Mouse (Mus musculus): ENCODE data around the gene Gsc2.

Gsc2 gene

DNA sequence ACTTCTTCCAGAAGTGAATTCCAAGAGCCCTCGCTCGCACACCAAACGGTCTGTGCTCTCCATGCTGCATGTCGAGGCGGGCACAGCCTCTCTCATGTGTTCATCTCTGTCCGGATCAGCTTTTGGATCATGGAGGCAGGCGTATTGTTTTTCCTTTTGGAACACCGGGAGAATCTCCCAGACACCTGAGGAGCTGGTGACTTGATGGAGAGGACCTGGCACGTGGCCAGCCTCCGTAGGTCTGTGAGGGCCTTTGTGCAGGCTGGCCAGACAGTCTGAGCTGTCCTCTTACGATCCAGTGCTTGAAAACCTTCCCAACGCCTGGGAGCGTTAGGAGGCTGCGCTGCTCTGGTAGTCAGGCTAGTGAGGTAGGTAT lies 7.3 kb upstream of the Gsc2 start:
- DNase-seq (ENCODE audit: low spot score), result no peak

DNA sequence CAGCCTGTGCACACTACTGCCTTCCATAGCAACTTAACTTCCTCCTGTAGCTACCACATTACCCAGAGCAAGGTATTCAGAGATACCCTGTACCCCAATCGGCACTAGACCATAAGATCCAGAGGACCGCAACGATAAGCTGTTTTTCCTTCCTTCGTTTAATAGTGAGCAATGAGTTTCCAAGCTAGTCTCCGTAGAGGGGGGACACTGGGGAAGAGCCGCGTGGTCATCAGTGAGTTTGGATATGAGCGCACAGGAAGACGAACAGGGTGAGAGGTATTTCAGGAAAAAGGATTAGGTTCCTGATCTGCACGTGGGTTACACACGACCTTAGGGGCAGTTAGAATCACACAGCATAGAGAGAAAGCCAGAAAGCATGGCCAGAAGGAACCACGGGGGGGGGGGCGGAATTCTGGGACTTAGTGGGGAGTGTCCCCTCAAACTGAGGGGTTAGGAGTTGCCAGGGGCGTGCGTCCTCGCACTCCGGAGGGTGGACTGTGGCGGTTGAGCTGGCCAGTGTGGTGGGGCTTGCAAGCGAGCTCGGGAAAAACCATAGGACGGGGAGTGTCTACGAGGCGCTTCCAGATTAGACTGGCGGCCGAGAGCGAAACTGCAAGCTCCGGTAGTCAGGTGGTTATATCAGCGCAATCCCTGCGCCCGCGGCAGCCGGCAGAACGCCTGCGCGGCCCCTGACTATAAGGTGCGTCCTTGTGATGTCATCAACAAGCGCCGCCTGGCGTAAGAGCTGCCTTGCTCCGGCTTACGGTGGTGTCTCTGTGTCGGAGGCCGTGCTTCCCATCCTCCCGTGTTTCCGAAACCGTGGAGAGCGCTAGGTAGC lies 6.7 kb upstream of the Gsc2 start:
- DNase-seq (ENCODE audit: low spot score), result peak; percentile 88

DNA sequence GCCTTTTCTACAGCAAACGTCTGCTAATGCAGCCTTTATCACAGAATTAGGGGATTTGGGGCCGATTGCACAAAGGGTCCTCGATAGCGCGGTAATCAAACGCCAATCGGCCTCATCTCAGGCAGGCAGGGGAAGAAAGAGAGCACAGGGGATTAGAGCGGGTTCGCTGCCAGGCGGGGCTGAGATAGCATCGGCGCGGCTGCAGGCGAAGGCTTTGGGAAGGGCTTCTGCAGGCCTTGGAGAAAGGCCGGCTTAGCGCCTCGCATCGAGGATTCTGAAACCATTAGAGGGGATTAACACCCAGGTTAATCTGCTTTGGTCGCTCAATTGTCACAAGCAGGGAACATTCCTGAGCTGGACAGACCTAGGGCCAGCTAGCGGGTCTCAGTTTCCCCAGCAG lies 5.7 kb upstream of the Gsc2 start:
- no peak for DNase-seq (ENCODE audit: low spot score)

- DNase-seq (ENCODE audit: low spot score), result peak; percentile 79
Observed at GRCm38 (mm10) chr16:17911052-17911595, 3.7 kb downstream of the Gsc2 start, which contains the start of gene Ess2. Ess2 (minus strand) TSS chr16:17911348.

- no peak for DNase-seq (ENCODE audit: low spot score)
Observed at GRCm38 (mm10) chr16:17898462-17898861, 16.4 kb downstream of the Gsc2 start, which contains the start of the genes Dgcr2 and Tssk2. Dgcr2 (minus strand) TSS chr16:17898562. Tssk2 (plus strand) TSS chr16:17898637.

DNA sequence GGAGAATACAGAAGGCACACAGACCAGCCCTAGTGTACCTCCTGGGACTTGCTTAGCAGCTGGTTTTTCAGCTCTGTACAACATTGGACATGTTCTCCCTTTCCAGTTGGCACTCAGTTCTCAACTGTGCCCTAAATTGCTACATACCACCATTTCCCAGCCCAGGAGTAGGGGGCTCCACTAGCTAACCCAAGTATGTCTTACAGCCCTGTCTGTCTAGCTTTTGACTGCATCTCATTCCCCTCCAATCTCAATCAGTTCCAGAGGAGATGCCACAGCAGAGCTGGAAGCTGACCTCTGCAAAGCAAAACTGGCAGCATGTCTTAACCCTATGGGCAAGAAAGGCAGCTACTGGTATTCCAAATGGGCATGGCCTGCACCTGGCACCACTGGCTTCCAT lies 18.8 kb downstream of the Gsc2 start:
- no peak for DNase-seq (ENCODE audit: low spot score)

GRCm38 (mm10) chr16:17893923-17894322 lies 20.9 kb downstream of the Gsc2 start, which contains the start of gene Tssk1:
Tssk1 (plus strand) TSS chr16:17894223.
- DNase-seq (ENCODE audit: low spot score), result no peak

- DNase-seq (ENCODE audit: low spot score), result no peak
Observed at GRCm38 (mm10) chr16:17892606-17893005, 22.3 kb downstream of the Gsc2 start.

DNA sequence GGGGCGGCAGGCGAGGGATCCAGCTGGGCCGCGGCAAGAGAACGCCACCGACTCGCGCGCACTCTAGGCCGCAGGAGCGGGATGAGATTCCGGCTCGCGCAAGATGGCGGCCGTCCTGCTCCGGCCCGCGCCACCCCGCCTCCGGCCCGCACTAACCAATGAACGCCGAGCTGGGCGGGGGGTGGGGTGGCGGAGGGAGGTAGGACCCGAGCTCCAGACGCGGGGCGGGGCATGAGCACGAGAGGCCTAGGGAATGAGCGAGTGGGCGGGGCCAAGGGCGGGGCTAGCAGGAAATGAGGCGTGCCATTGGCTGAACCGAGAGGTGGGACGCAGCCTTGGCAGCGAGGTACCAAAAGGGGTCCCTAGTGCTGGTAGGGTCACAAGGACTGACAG lies 23.3 kb downstream of the Gsc2 start, which contains the start of gene Gm20518:
Gm20518 (minus strand) TSS at position 105 of the 393 bp plus-strand sequence.
- DNase-seq (ENCODE audit: low spot score), result peak; percentile 96

DNA sequence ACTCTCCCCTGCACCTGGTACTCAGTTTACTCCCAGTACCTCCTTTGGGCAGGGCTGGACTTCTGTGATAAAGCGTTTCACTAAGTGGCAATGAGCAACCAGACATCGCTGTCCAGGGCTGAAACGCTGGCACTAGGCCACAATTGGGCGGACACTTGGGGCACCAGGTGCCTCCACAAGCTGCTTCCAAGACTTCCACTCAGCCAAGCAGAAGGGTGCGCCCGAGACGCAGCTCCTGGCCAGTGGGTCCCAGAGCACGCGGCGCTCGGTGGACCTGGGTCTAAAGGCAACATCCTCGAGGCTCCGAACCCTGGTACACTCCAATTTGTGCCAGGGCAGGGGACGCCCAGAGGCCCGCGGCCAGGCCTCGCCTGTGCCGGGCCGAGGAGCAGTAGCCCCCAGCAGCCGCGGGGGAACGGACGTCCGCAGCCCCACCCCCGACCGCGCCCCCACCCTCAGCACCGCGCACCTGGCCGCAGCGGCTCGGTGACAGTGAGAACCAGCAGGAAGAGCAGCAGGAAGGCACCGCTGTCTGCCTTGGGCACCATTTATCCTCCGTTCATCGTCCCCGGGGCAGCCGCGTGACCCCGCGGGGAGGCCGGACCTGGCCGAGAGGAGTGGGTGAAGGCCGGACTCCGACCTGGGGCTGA lies 23.8 kb downstream of the Gsc2 start:
- DNase-seq (ENCODE audit: low spot score), result peak; percentile 77

DNA sequence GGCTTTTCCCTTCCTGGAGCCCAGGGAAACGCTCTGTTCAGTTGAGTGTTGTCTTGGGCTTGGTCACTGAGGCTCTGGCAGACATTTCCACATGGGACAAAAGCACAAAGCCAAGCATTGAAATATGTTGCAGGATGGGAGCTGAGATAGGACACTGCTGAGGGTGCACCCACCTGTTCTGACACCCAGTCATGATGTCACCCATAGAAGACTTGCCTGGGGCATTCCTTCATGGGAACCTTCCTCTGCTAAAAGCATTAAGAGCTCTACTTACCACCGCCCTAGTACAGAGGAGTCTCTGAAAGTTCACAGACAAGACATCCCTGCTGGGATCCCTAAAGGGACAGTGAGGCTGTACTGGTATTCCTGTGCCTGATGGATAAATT lies 24.5 kb downstream of the Gsc2 start:
- no peak for DNase-seq (ENCODE audit: low spot score)

DNA sequence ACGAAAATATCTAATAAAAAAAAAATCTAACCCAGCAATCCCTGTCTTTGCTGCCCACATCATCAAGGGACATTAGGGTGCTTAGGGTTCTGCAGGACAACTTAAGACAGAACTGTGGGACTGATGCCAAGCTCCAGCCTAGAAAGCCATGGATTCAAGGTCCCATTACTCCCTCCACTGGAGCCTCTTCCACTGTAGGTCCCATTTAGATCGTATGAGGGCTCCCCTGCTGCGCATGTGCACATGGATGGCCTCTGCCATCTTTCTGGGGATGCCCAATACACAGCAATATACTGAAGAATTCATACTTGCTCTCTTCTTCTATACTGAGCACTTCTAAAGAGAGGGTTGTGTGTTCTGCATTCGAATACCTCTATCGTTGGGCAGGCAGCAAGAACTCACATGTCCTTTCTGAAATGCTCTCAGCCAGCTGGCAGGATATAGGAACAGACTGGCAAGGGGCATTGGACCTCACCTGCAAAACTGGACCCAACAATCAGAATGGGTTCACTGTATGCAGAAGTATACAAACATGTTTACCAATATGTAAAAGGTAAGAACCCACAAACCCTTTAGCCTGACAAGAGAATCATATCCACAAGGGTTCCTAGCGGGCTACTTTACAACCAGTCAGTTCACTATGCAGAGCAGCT lies 25.0 kb downstream of the Gsc2 start:
- DNase-seq (ENCODE audit: low spot score), result no peak

DNA sequence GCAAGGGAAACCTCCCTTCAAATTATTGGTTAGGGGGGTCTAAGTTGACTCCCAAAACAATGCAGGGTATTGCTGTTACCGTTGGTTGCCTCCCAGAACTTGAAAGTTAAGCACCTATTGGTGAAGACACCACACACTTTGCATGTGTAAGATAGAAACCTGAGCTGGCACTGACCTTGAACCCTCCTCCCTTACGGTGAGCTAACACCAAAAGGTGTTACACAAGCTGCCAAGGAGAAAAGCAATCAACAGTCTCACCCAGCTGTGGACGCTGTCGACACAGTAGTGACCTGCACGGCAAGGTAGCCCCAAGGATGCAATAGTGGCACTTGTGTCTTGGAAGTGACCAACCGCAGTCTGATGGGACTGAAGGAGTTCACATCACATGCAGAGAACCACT lies 30.7 kb downstream of the Gsc2 start:
- DNase-seq (ENCODE audit: low spot score), result no peak

- no peak for DNase-seq (ENCODE audit: low spot score)
Observed at GRCm38 (mm10) chr16:17882196-17882595, 32.7 kb downstream of the Gsc2 start.

DNA sequence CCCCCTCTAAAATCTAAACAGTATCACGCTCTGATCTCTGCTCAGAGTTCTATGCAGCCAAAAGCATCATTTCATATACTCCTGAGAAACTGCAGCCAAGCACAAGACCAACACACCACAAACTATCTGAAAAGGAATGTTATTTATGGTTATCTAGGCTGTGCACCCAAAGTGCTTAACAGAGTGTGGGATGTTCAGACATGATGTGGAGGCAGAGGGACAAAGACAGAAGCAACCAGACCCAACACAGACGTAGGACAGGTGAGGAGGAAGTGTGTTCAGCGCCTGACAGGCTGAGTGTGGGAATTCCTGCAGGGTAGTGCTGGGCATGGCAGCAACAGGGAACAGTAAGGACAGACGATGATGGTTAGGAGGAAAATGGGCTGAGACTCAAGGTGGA lies 35.3 kb downstream of the Gsc2 start:
- no peak for DNase-seq (ENCODE audit: low spot score)

DNA sequence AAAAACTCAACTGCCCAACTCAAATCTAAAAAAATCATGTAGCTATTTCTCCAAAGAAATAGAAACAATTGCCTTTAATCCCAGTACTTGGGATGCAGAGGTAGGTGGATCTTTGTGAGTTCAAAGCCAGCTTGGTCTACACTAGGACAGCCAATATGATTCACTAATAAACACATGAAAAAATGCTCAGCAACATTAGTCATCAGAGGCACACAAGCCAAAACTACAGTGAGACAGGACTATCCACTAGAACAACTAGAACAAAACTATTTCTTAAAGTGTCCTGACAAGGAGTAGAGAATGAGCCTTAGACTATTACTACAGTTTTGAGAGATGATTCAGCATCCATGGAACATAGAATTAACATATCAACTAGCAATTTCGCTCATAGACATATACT lies 38.8 kb downstream of the Gsc2 start:
- no peak for DNase-seq (ENCODE audit: low spot score)

- DNase-seq (ENCODE audit: low spot score), result no peak
Observed at GRCm38 (mm10) chr16:17875174-17875573, 39.7 kb downstream of the Gsc2 start.

GRCm38 (mm10) chr16:17872995-17873394 lies 41.9 kb downstream of the Gsc2 start:
- DNase-seq (ENCODE audit: low spot score), result no peak

DNA sequence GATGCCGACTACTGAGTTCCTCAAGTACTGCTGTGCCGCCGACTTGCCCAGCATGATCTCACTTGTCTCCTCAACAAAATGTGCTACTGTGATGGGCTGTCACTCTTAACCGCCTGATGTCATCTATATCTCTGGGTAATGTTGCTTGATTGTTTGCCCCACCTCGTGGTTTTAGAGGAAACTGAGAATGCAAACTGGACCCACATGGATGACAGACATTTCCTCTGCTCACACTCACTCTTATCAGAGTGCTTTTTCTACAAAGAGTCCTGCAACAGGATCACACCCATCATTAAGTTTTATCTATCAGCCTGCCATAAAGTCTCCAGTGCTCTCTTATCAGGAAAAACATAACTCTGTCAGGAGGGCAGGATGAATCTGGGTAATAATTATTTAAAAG lies 43.6 kb downstream of the Gsc2 start:
- no peak for DNase-seq (ENCODE audit: low spot score)

DNA sequence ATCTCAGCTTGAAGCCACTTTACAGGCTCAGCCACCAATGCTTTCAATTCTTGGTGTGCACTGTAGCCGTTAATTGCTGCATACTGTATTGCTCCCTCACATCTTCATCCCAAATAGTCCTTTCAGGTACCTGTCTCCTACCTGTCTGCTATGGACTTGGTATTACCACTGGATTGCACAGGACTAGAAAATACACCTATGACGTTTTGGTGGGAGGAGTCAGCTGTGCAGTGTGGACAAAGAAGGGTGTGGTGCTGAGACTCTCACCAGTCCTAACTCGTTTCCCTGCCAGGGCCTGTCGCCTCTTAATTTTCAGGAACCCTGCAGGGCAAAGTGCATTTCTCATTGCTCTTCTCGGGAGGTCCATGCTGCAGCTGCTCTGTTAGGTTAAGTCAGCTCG lies 49.1 kb downstream of the Gsc2 start:
- no peak for DNase-seq (ENCODE audit: low spot score)

DNA sequence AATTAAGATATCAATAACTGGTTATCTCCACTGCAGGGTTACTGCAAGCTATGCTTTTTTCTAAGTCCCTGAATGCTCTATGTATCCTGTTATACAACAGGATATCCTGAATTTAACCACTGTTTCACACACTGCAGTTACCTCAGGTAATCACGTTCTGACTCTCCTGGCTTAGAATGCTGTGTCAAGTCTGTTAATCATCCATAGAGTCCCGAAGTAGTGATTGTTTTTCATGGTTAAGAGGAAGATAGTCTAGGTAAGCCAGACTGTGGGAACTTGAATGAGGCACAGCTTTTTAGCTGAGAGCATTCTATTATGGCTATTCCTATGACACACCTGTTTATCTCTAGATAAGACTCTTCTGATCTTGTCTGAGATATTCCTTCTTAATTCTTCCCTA lies 49.6 kb downstream of the Gsc2 start:
- no peak for DNase-seq (ENCODE audit: low spot score)

All from spleen, adult 12 weeks (tissue).